Mouse (Mus musculus) lung, postnatal 0 days (tissue): ENCODE measurements around the gene Epha5. TPM values are rescaled to one million over a fixed set of nuclear protein-coding genes. Genes with fewer than 3 reads are reported as not detected.

ENCODE experiments used
- ATAC-seq: fragments of 200-750 bp; cut with Nextera tagmentation; 2 replicates; pipeline ENCODE4 v1.8.0; 2017; ENCODE audit warnings: moderate library complexity
- DNase-seq: peaks from one replicate; pipeline ENCODE4 v3.0.0-alpha.2; 2016; ENCODE audit warnings: low spot score
- H3K27ac ChIP-seq: fragments of 300-500 bp; sonication (generic); 2 replicates; pipeline ENCODE4 v1.5.1; 2014; ENCODE audit warnings: antibody characterized with exemption, mild to moderate bottlenecking, low read length, mixed read lengths
- H3K27me3 ChIP-seq: fragments of 300-500 bp; sonication (generic); replicated peaks from 2 replicates; pipeline ENCODE4 v1.6.1; 2014; ENCODE audit warnings: low read length, mixed read lengths; ENCODE audit not compliant: insufficient read depth
- H3K36me3 ChIP-seq: fragments of 300-500 bp; sonication (generic); 2 replicates; pipeline ENCODE4 v1.6.1; 2014; ENCODE audit warnings: low read length, mixed read lengths; ENCODE audit not compliant: insufficient read depth
- H3K4me1 ChIP-seq: fragments of 300-500 bp; sonication (generic); 2 replicates; pipeline ENCODE4 v1.6.1; 2014; ENCODE audit warnings: antibody characterized with exemption, low read depth, low read length, mixed read lengths; ENCODE audit not compliant: insufficient read depth
- H3K4me2 ChIP-seq: fragments of 300-500 bp; sonication (generic); replicated peaks from 2 replicates; pipeline ENCODE4 v1.6.1; 2014; ENCODE audit warnings: low read depth, mild to moderate bottlenecking, low read length, moderate library complexity, mixed read lengths
- H3K4me3 ChIP-seq: fragments of 300-500 bp; sonication (generic); 2 replicates; pipeline ENCODE4 v1.5.1; 2014; ENCODE audit warnings: low read depth, low read length
- H3K9ac ChIP-seq: fragments of 300-500 bp; sonication (generic); replicated peaks from 2 replicates; pipeline ENCODE4 v1.6.1; 2014; ENCODE audit warnings: low read depth, mild to moderate bottlenecking
- H3K9me3 ChIP-seq: fragments of 300-500 bp; sonication (generic); 2 replicates; pipeline ENCODE4 v1.6.1; 2016; ENCODE audit warnings: low read length, mixed read lengths
- CTCF ChIP-seq: IDR thresholded peaks from 2 replicates; pipeline ENCODE4 v1.5.1; 2016; ENCODE audit warnings: antibody characterized with exemption, mild to moderate bottlenecking
- EP300 ChIP-seq: IDR thresholded peaks from 2 replicates; pipeline ENCODE4 v1.6.1; 2016; ENCODE audit warnings: antibody characterized with exemption, mild to moderate bottlenecking, control low read depth
- WGBS: fragments of 180-500 bp; shearing (Covaris S2); extraction: QIAGEN DNeasy Blood & Tissue Kit; methylation state at CpG from one replicate; pipeline ENCODE4 v1.1.7; 2014; 5-methylcytosine and 5-hydroxymethylcytosine counted together
- polyA plus RNA-seq: library from polyadenylated mRNA; unstranded; fragments of >200 nt; fragmentation: Nextera tagmentation; extraction: Ambion mirVana; gene quantifications from 2 replicates; pipeline ENCODE4 v1.2.1, GENCODE M21; 2015

The Epha5 gene
- polyA plus RNA-seq, 1 experiment from 2014 or later = 0.84 TPM

DNA sequence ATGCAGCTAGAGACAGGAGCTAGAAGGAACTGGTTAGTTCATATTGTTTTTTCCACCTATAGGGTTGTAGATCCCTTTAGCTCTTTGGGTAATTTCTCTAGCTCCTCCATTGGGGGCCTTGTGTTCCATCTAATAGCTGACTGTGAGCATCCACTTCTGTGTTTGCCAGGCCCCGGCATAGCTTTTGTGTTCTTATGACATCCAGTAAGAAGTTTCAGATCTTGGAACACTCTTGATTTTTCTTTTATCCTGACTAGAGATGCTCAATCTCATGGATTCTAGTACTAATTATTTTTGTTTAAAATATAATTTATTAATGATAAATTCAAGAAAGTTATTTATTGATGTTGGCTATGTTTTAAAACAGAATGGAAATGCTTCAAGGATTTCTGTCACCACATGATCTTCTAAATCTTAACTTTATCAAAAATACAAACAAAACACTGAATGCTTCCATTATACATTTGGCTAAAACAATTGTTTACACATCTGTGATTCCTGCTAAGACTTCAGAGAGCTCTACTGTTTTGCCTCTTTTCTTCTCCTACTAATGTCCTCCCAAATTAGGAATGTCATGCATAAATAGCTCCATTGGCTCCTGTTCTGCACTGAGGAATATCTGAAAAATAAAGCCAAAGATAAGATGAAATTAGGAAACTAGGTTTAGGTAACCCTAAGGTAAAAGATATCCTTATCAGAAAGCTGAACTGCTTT, 379.8 kb downstream of the Epha5 start:
- 62% methylated on average over 1 of the region's 1 CpGs for WGBS
- no peaks in the 10 kb centered on the region for H3K27me3 ChIP-seq
- TF ChIP-seq CTCF = no peak
- TF ChIP-seq EP300 = no peak
- H3K27ac ChIP-seq = no peak overlapping the region
- H3K9ac ChIP-seq = no peak overlapping the region
- no peaks in the 10 kb centered on the region for H3K4me1 ChIP-seq
- no peak overlapping the region for H3K4me3 ChIP-seq
- no peaks in the 10 kb centered on the region for H3K36me3 ChIP-seq
- DNase-seq (no peak), ATAC-seq (no peak)
- no peak overlapping the region for H3K4me2 ChIP-seq
- H3K9me3 ChIP-seq = no peaks in the 10 kb centered on the region
